Mouse (Mus musculus) ES-Bruce4 (cell line): Measurements from ENCODE around the gene Rnf17.

Source experiments
- CTCF ChIP-seq: IDR thresholded peaks from one replicate; pipeline ENCODE4 v1.8.1; 2011; ENCODE audit warnings: low read depth, low read length
- EP300 ChIP-seq: IDR thresholded peaks from 2 replicates; pipeline ENCODE4 v1.6.1; 2011; ENCODE audit warnings: low read depth, low read length; ENCODE audit not compliant: insufficient read depth
- POLR2A ChIP-seq: IDR thresholded peaks from one replicate; pipeline ENCODE4 v1.8.1; 2011; ENCODE audit warnings: low read length; ENCODE audit not compliant: insufficient read depth

- no peak for TF ChIP-seq POLR2A
- TF ChIP-seq CTCF: no peak
- no peak for TF ChIP-seq EP300
Observed at GRCm38 (mm10) chr14:56552924-56553323, 150.5 kb downstream of the Rnf17 start.
